Mouse (Mus musculus) cerebellum, adult (tissue): ENCODE measurements around the gene Rsbn1.

Source experiments
- ATAC-seq: cut with Nextera tagmentation; 2 replicates; pipeline ENCODE4 v1.9.2; 2017; ENCODE audit warnings: mild to moderate bottlenecking, moderate library complexity, mixed read lengths; ENCODE audit not compliant: insufficient number of reproducible peaks, low FRiP score, low TSS enrichment

Rsbn1 gene

GRCm38 (mm10) chr3:103914010-103914669, at the start of gene Rsbn1:
Gene Rsbn1, plus strand, starts transcription at chr3:103914120.
- peak; percentile 99 for ATAC-seq

DNA sequence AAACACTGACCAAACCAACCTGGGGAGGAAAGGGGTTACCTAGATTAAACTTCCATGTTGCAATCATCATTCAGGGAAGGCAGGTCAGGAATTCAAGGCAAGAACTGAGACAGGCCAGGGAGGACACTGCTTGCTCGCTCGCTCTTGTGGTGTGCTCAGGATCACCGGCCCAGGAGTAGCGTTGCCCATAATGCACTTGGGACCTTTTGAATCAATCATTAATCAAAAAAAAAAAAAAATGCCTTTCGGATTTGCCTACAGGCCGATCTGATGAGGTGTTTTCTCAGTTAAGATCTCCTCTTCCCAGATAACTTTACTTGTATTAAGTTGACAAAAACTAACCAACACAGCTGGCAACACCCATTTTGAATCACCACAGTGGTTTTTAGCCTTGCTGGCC, 49.7 kb upstream of the Rsbn1 start:
- no peak for ATAC-seq

- no peak for ATAC-seq
Measured at GRCm38 (mm10) chr3:103867424-103867971, 46.4 kb upstream of the Rsbn1 start.

DNA sequence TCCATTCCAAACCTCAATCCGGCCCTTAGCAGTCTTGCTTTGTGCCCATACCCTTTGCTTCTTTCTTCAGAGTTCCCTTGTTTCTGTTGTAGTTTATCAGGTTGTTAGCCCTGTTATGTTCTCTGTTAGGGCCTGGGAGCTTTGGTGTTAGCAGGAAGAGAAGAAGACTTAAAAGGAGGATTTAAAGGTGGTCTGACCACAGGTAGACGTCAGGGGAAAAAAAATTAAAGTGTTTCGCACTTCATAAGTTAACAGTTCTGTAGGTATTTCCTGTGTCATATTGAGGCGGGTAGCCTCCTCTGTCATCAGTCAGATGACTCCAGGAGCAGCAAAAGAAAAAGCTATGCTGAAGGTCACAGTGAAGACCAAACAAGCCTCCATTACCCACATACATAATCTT, 45.9 kb upstream of the Rsbn1 start:
- no peak for ATAC-seq

DNA sequence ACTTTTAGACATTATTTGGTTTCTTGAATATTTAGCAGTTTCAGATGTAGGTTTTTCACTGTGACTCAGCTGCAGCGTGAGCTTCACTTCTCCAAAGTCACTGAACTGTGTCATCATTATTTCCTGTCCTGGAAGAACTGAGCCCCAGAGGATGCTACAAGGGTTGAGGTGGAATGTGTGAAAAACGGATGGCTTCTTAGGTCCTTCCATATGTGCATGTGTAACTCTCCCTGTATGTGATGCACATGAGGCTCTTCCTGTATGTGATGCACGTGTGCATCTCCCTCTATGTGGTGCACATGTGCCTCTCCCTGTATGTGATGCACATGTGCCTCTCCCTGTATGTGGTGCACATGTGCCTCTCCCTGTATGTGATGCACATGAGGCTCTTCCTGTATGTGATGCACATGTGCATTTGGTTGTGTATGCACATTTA, 41.2 kb upstream of the Rsbn1 start:
- ATAC-seq = no peak

DNA sequence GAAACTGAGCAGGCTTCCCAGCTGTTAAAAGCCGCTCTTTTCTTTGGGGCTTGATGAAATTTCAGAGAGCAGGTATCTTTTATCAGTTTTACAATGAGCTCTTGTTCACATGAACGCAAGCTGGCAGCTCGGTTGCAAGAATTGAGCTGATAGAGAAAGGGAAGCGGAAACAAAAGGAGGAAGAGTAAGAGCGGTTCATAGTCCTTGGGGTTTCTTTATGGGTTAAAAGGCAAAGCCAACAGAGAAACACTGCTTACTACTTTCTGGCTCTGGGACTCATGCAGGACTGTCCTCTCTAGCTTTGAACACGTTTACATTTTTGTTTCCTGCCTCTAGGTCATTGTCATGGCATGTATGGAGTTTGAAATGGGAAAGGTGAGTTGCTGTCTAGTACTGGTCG, 39.6 kb upstream of the Rsbn1 start:
- ATAC-seq = no peak

DNA sequence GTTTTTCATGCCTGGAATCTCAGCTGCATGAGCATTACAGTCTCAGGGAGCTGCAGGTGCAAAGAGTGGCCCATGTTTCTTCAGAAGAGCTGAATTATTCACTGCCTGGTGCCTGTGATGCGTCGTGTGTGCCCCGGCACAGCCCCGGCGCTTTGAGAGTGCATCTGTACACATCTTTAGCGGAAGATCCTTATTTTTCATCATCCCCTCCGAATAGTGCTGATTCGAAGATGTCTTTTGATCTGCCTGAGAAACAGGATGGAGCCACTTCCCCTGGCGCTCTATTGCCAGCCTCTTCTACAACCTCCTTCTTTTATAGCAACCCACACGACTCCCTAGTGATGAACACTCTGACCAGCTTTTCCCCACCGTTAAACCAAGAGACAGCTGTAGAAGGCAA, 28.0 kb upstream of the Rsbn1 start:
- no peak for ATAC-seq

DNA sequence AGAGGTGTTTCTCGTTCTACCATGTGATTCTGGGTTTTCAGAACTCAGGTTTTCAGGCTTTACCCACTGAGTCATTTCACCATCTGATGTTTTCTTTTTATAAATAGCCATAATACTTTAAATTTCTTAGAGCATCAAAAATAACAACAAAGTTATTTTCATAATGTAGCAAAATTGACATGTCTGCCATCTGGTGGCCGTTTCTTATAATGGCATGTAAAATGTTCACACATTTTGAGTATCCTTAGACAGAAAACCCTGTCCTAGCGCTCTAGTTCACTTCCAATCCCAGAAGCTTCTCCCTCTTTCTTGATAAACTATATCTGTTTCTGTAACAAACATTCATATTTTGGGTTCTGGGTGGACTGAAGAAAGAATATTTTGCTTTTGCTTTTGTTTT, 26.3 kb upstream of the Rsbn1 start:
- ATAC-seq = no peak

- no peak for ATAC-seq
Measured at GRCm38 (mm10) chr3:103893374-103893773, 20.5 kb upstream of the Rsbn1 start.

GRCm38 (mm10) chr3:103904705-103905104, 9.2 kb upstream of the Rsbn1 start:
- no peak; the same call in 1 of the 2 replicates for ATAC-seq

- no peak for ATAC-seq
Measured at GRCm38 (mm10) chr3:103907335-103908030, 6.4 kb upstream of the Rsbn1 start.

- no peak for ATAC-seq
Measured at GRCm38 (mm10) chr3:103908781-103909180, 5.1 kb upstream of the Rsbn1 start.

DNA sequence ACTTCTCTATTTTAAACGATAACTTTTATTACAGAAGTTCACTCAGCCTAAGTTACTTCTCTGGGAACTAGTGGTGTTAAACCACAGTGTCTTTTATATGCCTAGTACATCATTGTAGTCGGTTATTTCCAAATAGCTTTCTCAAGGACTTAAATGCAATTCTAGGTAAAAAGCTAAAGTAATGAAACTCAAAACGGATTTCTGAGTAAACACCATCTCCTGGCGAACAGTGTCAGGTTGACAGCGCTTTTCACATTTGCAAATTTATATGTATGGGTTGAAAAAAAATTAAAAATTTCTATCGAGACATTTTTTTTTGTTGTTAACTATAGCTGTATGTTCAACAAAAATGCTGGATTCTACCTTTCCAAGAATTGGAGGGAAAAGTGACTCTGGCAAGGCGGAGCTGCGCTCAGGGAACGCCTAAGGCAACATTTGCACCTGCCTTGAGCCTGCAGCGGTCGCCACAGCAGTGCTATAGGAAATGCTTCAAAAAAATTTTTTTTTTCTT, 414 bp upstream of the Rsbn1 start:
- ATAC-seq = 0 out of 2 replicates have a peak, but pooled peaks have one; percentile 15

DNA sequence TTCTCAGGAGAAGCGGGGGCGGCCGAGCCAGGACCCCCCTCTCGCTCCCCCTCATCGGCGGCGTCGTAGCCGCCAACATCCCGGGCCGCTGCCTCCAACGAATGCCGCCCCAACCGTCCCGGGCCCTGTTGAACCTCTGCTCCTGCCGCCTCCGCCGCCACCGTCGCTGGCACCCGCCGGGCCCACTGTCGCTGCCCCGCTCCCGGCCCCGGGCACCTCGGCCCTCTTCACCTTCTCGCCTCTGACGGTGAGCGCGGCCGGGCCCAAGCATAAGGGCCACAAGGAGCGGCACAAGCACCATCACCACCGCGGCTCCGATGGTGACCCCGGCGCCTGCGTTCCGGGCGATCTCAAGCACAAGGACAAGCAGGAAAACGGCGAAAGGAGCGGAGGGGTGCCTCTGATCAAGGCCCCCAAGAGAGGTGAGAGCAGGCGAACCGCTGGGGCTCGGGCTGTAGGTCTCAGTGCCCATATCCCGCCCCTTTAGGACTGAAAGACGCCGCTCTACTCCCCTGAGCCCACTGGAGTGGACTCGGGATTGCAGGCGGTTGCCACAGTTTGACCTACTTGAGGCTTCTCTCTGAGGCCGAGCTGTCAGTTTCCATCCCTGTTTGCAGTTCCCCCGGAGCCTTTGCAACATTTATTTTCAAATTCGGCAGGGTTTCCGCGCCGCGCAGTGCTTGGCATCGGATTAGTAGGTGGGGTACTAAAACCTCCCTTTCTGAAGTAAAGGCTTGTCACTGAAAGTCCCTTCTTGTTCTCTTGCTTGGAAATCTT, 1.0 kb downstream of the Rsbn1 start:
- peak; percentile 71 for ATAC-seq

- ATAC-seq = no peak
Measured at GRCm38 (mm10) chr3:103915509-103915896, 1.6 kb downstream of the Rsbn1 start.

DNA sequence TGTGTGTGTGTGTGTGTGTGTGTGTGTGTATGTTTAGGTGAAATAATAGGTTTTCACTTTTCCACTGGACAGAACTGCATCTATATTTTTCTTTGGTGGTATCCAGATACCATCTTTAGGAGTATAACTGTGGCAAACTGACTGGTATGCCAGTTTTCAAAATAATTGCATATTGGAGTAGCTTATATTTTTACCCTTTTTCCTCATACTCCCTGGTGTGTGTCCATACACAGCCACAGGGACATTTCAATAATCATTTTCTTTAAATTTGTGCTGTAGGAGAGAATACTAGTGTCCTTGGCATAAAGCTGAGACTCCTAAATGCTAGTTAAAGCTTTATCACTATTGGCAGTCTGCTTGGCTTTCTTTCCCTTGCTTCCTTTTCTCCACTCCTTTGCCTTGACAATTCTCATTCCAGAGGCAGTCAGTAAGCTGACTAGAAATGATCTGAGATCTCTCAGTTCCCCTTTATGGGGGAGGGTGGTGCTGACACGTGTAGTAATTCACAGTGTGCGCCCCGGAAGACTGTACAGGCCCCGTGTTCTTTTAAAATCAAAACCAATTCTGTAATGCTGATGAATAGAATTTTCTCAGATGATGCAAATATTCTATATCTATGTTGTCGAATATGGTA, 2.4 kb downstream of the Rsbn1 start:
- ATAC-seq = no peak

- ATAC-seq = no peak
Measured at GRCm38 (mm10) chr3:103916839-103917237, 2.9 kb downstream of the Rsbn1 start.

GRCm38 (mm10) chr3:103920094-103920493, 6.2 kb downstream of the Rsbn1 start:
- ATAC-seq = no peak

- no peak for ATAC-seq
Measured at GRCm38 (mm10) chr3:103925302-103925701, 11.4 kb downstream of the Rsbn1 start.

- peak; percentile 52; the same call in 1 of the 2 replicates for ATAC-seq
Measured at GRCm38 (mm10) chr3:103927511-103927910, 13.6 kb downstream of the Rsbn1 start.
